9 mouse cellular contexts compared by ENCODE assay signal in genomic region chr4:155238276-155238675, GRCm38 (mm10). TPM values are rescaled to one million over a fixed set of nuclear protein-coding genes. Genes with fewer than 3 reads are reported as not detected.
A peak's percentile ranks its signal among the peaks of the same experiment; 100 is the strongest.
DNase-seq lines count a peak whose midpoint lies in the region; ATAC-seq lines count a peak whose summit lies in the region.
"Had no signal": no experiment of that assay in that cellular context is flagged by ENCODE, and none has a peak within 500 bp of the region (broad histone marks: within the 10 kb centered on the region; RNA-seq: fewer than 3 reads in every experiment).

No protein-coding gene starts in this region.

- no peak overlapping the region for H3K27ac ChIP-seq in liver, embryonic 15.5 days (replicated peaks)
- H3K27ac ChIP-seq in liver, embryonic 11.5 days (ENCODE audit: low read depth, low read length) = no peak overlapping the region
- peak overlapping the region; percentile 63 for H3K27ac ChIP-seq in heart, embryonic 15.5 days
- peak overlapping the region; percentile 22; the same call in 1 of the 2 replicates for H3K27ac ChIP-seq in stomach, embryonic 14.5 days (ENCODE audit: low read length)
- H3K27ac ChIP-seq: forebrain, embryonic 12.5 days had no signal

- peaks cover 44% of the 10 kb centered on the region for H3K4me1 ChIP-seq in liver, embryonic 15.5 days (replicated peaks)
- peaks cover 34% of the 10 kb centered on the region for H3K4me1 ChIP-seq in liver, embryonic 11.5 days (replicated peaks; ENCODE audit: control insufficient read depth, insufficient read depth, low read length)
- H3K4me1 ChIP-seq in heart, embryonic 15.5 days (replicated peaks) = peaks cover 63% of the 10 kb centered on the region
- peaks cover 37% of the 10 kb centered on the region for H3K4me1 ChIP-seq in stomach, embryonic 14.5 days (ENCODE audit: control insufficient read depth, insufficient read depth, low read length)

- H3K4me3 ChIP-seq in liver, embryonic 15.5 days (replicated peaks) = no peak overlapping the region
- no peak overlapping the region for H3K4me3 ChIP-seq in liver, embryonic 11.5 days (ENCODE audit: low read depth, low read length)
- no peak overlapping the region for H3K4me3 ChIP-seq in heart, embryonic 15.5 days
- no peak overlapping the region for H3K4me3 ChIP-seq in stomach, embryonic 14.5 days (ENCODE audit: low read depth, low read length)
- H3K4me3 ChIP-seq: forebrain, embryonic 12.5 days had no signal

- no peak overlapping the region for H3K9ac ChIP-seq in liver, embryonic 15.5 days
- no peak overlapping the region for H3K9ac ChIP-seq in liver, embryonic 11.5 days (ENCODE audit: low read depth, low read length)
- H3K9ac ChIP-seq in heart, embryonic 15.5 days = no peak overlapping the region
- H3K9ac ChIP-seq in stomach, embryonic 14.5 days (replicated peaks; ENCODE audit: low read depth, low read length) = no peak overlapping the region
- H3K9ac ChIP-seq: forebrain, embryonic 12.5 days had no signal

- ATAC-seq in liver, embryonic 15.5 days (ENCODE audit: insufficient read depth) = 0 out of 2 replicates have a peak, but pooled peaks have one; percentile 17
- ATAC-seq in liver, embryonic 11.5 days (replicated peaks; ENCODE audit: low FRiP score) = no peak
- no peak for ATAC-seq in heart, embryonic 15.5 days (replicated peaks; ENCODE audit: insufficient number of reproducible peaks, insufficient read depth, low FRiP score, low read depth)
- ATAC-seq in stomach, embryonic 14.5 days (ENCODE audit: insufficient number of reproducible peaks, insufficient read depth, low FRiP score, low read depth) = no peak

- no peaks in the 10 kb centered on the region for H3K36me3 ChIP-seq in liver, embryonic 15.5 days (replicated peaks)
- no peaks in the 10 kb centered on the region for H3K36me3 ChIP-seq in liver, embryonic 11.5 days (ENCODE audit: control insufficient read depth, insufficient read depth, low read length)
- H3K36me3 ChIP-seq in heart, embryonic 15.5 days = no peaks in the 10 kb centered on the region
- no peaks in the 10 kb centered on the region for H3K36me3 ChIP-seq in stomach, embryonic 14.5 days (ENCODE audit: control insufficient read depth, insufficient read depth, low read length)
- H3K36me3 ChIP-seq: forebrain, embryonic 12.5 days had no signal

- H3K9me3 ChIP-seq in liver, embryonic 15.5 days (replicated peaks) = no peaks in the 10 kb centered on the region
- H3K9me3 ChIP-seq in liver, embryonic 11.5 days (ENCODE audit: control insufficient read depth, low read length) = no peaks in the 10 kb centered on the region
- H3K9me3 ChIP-seq in heart, embryonic 15.5 days (replicated peaks) = no peaks in the 10 kb centered on the region
- H3K9me3 ChIP-seq in stomach, embryonic 14.5 days (ENCODE audit: control insufficient read depth, low read depth, low read length) = no peaks in the 10 kb centered on the region
- H3K9me3 ChIP-seq: forebrain, embryonic 12.5 days had no signal

- 60% methylated on average over 5 of the region's 5 CpGs for WGBS in liver, embryonic 15.5 days (ENCODE audit: insufficient replicate concordance)
- 70% methylated on average over 5 of the region's 5 CpGs for WGBS in liver, embryonic 11.5 days
- WGBS in heart, embryonic 15.5 days = 62% methylated on average over 5 of the region's 5 CpGs
- 55% methylated on average over 5 of the region's 5 CpGs for WGBS in stomach, embryonic 14.5 days

- DNase-seq in liver, embryonic 11.5 days (ENCODE audit: low spot score) = no peak
- DNase-seq in kidney, postnatal 25 days = peak; percentile 77 to 92
- DNase-seq in left cerebral cortex, adult 18-20 months (ENCODE audit: low spot score in 2 of 2) = no peak
- no peak for DNase-seq in cerebellum, postnatal 25 days
- DNase-seq in cerebellum, adult 11-12 months = no peak

- no peak overlapping the region for H3K4me2 ChIP-seq in liver, embryonic 15.5 days
- no peak overlapping the region for H3K4me2 ChIP-seq in liver, embryonic 11.5 days
- H3K4me2 ChIP-seq in heart, embryonic 15.5 days = no peak overlapping the region
- no peak overlapping the region for H3K4me2 ChIP-seq in stomach, embryonic 14.5 days (replicated peaks; ENCODE audit: low read depth, low read length)
- H3K4me2 ChIP-seq: forebrain, embryonic 12.5 days had no signal

- H3K27me3 ChIP-seq in liver, embryonic 15.5 days = no peaks in the 10 kb centered on the region; the same call in 1 of the 2 replicates
- no peaks in the 10 kb centered on the region; the same call in 1 of the 2 replicates for H3K27me3 ChIP-seq in liver, embryonic 11.5 days (replicated peaks; ENCODE audit: control insufficient read depth, insufficient read depth, low read length)
- H3K27me3 ChIP-seq in heart, embryonic 15.5 days = no peaks in the 10 kb centered on the region
- no peaks in the 10 kb centered on the region for H3K27me3 ChIP-seq in stomach, embryonic 14.5 days (ENCODE audit: control insufficient read depth, insufficient read depth, low read length)

RNA-seq across cellular contexts. Expression of gene Faap20, which starts 11.3 kb away (rescaled TPM):
- polyA plus RNA-seq in liver, embryonic 15.5 days (2015; fragmentation: Nextera tagmentation; extraction: Ambion mirVana) = 18.2 and 19.7 TPM in 2 replicates
- polyA plus RNA-seq in liver, embryonic 11.5 days (2014; fragmentation: Nextera tagmentation; extraction: Ambion mirVana) = 50.1 and 55.0 TPM in 2 replicates
- polyA plus RNA-seq in heart, embryonic 15.5 days (2015; fragmentation: Nextera tagmentation; extraction: Ambion mirVana) = 64.7 and 67.7 TPM in 2 replicates
- 63.2 and 65.0 TPM in 2 replicates for polyA plus RNA-seq in stomach, embryonic 14.5 days (2014; fragmentation: Nextera tagmentation; extraction: Ambion mirVana)
- 10 to 100 TPM; 28.0 to 29.5 TPM for total RNA-seq in left cerebral cortex, adult 18-20 months (2021)

RNA-seq across cellular contexts. Expression of gene Ski, which starts 15.9 kb away (rescaled TPM):
- 2.1 and 2.6 TPM in 2 replicates for polyA plus RNA-seq in liver, embryonic 15.5 days (2015; fragmentation: Nextera tagmentation; extraction: Ambion mirVana)
- polyA plus RNA-seq in liver, embryonic 11.5 days (2014; fragmentation: Nextera tagmentation; extraction: Ambion mirVana) = 8.2 and 9.8 TPM in 2 replicates
- polyA plus RNA-seq in heart, embryonic 15.5 days (2015; fragmentation: Nextera tagmentation; extraction: Ambion mirVana) = 11.0 and 13.6 TPM in 2 replicates
- polyA plus RNA-seq in stomach, embryonic 14.5 days (2014; fragmentation: Nextera tagmentation; extraction: Ambion mirVana) = 29.6 and 32.0 TPM in 2 replicates
- total RNA-seq in left cerebral cortex, adult 18-20 months (2021) = 100 to 1,000 TPM; 115 to 128 TPM

Comparison
In these comparisons a context has a peak if more than half of its experiments do, and no peak if none do; other contexts are left out.
1. H3K27ac ChIP-seq: peak in heart, embryonic 15.5 days (single experiment) and stomach, embryonic 14.5 days (single experiment); none in liver, embryonic 15.5 days (single experiment) and liver, embryonic 11.5 days (single experiment).
2. DNase-seq: peak in kidney, postnatal 25 days (2 of 2); none in liver, embryonic 11.5 days (single experiment), left cerebral cortex, adult 18-20 months (0 of 2), cerebellum, postnatal 25 days (0 of 2) and cerebellum, adult 11-12 months (single experiment).